Mouse (Mus musculus) hindbrain, postnatal 0 days (tissue): ENCODE data around the gene Vamp9. TPM values are rescaled to one million over a fixed set of nuclear protein-coding genes. Genes with fewer than 3 reads are reported as not detected.

Source experiments
- ATAC-seq: fragments of 200-750 bp; cut with Nextera tagmentation; 2 replicates; pipeline ENCODE4 v1.8.0; 2017; ENCODE audit warnings: mild to moderate bottlenecking, moderate TSS enrichment, moderate library complexity
- DNase-seq: peaks from one replicate; pipeline ENCODE4 v3.0.0-alpha.2; 2015; ENCODE audit warnings: low spot score
- H3K27ac ChIP-seq: fragments of 300-500 bp; sonication (generic); 2 replicates; pipeline ENCODE4 v1.5.1; 2014; ENCODE audit warnings: mild to moderate bottlenecking
- H3K27me3 ChIP-seq: fragments of 300-500 bp; sonication (generic); 2 replicates; pipeline ENCODE4 v1.6.1; 2014; ENCODE audit warnings: low read length, mixed read lengths; ENCODE audit not compliant: insufficient read depth
- H3K36me3 ChIP-seq: fragments of 300-500 bp; sonication (generic); 2 replicates; pipeline ENCODE4 v1.6.1; 2014; ENCODE audit warnings: low read length, mixed read lengths; ENCODE audit not compliant: insufficient read depth
- H3K4me1 ChIP-seq: fragments of 300-500 bp; sonication (generic); 2 replicates; pipeline ENCODE4 v1.6.1; 2014; ENCODE audit warnings: antibody characterized with exemption, low read length, mixed read lengths; ENCODE audit not compliant: insufficient read depth
- H3K4me2 ChIP-seq: fragments of 300-500 bp; sonication (generic); 2 replicates; pipeline ENCODE4 v1.6.1; 2014; ENCODE audit warnings: low read depth, mild to moderate bottlenecking, low read length, moderate library complexity, mixed read lengths
- H3K4me3 ChIP-seq: fragments of 300-500 bp; sonication (generic); 2 replicates; pipeline ENCODE4 v1.5.1; 2014; ENCODE audit warnings: low read length
- H3K9ac ChIP-seq: fragments of 300-500 bp; sonication (generic); replicated peaks from 2 replicates; pipeline ENCODE4 v1.6.1; 2014; ENCODE audit warnings: mild to moderate bottlenecking, low read length, moderate library complexity, mixed read lengths
- H3K9me3 ChIP-seq: fragments of 300-500 bp; sonication (generic); 2 replicates; pipeline ENCODE4 v1.6.1; 2016; ENCODE audit warnings: low read length, mixed read lengths
- CTCF ChIP-seq: IDR thresholded peaks from 2 replicates; pipeline ENCODE4 v1.5.1; 2016; ENCODE audit warnings: antibody characterized with exemption, control low read depth, low read depth
- WGBS: fragments of 180-500 bp; shearing (Covaris S2); extraction: QIAGEN DNeasy Blood & Tissue Kit; methylation state at CpG from one replicate; pipeline ENCODE4 v1.1.7; 2014; 5-methylcytosine and 5-hydroxymethylcytosine counted together
- polyA plus RNA-seq: library from polyadenylated mRNA; unstranded; fragments of >200 nt; fragmentation: Nextera tagmentation; extraction: Ambion mirVana; gene quantifications from 2 replicates; pipeline ENCODE4 v1.2.1, GENCODE M21; 2015
- total RNA-seq: library from RNA; depleted of rRNA; stranded (reverse); fragments of >200 nt; gene quantifications from 2 replicates; pipeline ENCODE4 v1.2.3, GENCODE M21; 2014

Vamp9 gene
- total and polyA plus RNA-seq, 2 experiments from 2014 or later, result 0.31 to 1.2 TPM

DNA sequence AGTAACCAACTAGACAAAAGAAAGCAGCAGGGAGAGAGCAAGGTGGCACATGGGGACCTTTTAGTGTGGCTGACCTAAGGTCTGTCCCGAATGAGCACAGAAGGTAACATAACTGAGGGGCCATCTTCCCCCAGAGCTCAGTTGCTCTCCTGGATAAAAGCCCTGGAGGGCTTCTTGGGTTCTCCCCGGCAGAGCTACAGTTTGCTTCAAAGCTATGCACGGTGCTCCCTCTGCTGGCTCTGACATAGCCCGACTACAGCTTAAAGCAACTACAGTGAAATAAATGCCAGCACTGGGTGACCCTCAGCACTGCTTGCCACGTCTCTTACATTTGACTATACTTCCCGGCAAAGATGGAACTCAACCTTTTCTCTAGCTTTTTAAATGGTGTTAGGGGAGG is 6.0 kb upstream of the Vamp9 start:
- ATAC-seq (peak; percentile 87), DNase-seq (peak; percentile 92)
- Histone ChIP-seq H3K4me1 (no peaks in the 10 kb centered on the region), H3K4me3 (no peak overlapping the region), H3K27ac (no peak overlapping the region), H3K9ac (no peak overlapping the region), H3K27me3 (0 out of 2 replicates have a peak, but pooled peaks cover 4% of the 10 kb centered on the region), H3K9me3 (no peaks in the 10 kb centered on the region), H3K36me3 (no peaks in the 10 kb centered on the region), H3K4me2 (no peak overlapping the region)
- 5% methylated on average over 6 of the region's 6 CpGs for WGBS
- TF ChIP-seq CTCF, result peak; percentile 87

DNA sequence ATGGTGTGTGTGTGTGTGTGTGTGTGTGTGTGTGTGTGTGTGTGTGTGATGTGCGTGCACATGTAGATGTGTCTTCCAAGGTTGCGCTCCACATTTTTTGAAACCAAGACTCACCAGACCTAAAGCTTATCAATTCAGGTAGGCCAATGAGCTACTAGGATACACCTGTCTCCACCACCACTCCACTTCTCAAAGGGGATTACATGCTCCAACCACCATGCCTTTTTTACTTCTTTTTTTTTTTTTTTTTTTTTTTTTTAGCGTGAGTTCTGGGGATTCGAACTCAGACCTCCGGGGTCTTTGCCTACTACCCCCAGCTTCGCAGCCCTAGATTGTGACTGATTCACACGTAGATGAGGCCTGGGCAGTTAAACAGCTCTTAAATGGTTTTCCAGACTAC is 323 bp upstream of the Vamp9 start:
- H3K36me3 ChIP-seq, result no peaks in the 10 kb centered on the region
- H3K27ac ChIP-seq, result peak overlapping the region; percentile 80
- WGBS, result 68% methylated on average over 7 of the region's 7 CpGs
- H3K27me3 ChIP-seq, result 0 out of 2 replicates have a peak, but pooled peaks cover 4% of the 10 kb centered on the region
- H3K4me1 ChIP-seq, result no peaks in the 10 kb centered on the region
- peak overlapping the region; percentile 52; the same call in 1 of the 2 replicates for H3K4me2 ChIP-seq
- no peak for TF ChIP-seq CTCF
- ATAC-seq, result no peak
- DNase-seq, result no peak
- H3K9me3 ChIP-seq, result no peaks in the 10 kb centered on the region
- H3K4me3 ChIP-seq, result peak overlapping the region; percentile 55
- no peak overlapping the region for H3K9ac ChIP-seq

DNA sequence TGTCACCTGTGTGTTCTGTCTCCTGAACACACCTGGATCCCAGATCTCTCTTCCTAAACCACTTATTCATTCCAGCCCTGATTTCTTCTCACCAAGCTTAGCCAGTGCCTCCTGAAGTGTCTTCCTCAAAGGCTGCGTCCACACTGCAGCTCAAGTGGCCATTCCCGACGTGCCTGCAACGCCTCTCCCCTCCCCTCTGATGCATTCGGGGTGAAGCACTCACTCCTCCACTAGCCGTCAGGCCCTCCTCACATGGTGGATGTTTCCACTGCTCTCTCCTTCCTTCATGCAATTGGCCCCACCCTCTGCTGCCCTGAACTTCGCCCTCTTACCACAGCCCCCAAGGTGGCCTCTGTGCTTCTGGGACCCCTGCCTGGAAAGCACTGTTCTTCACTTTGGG is 9.4 kb downstream of the Vamp9 start:
- Histone ChIP-seq H3K9ac (no peak overlapping the region), H3K9me3 (no peaks in the 10 kb centered on the region), H3K36me3 (no peaks in the 10 kb centered on the region), H3K4me3 (no peak overlapping the region), H3K27ac (no peak overlapping the region), H3K27me3 (no peaks in the 10 kb centered on the region), H3K4me2 (no peak overlapping the region), H3K4me1 (no peaks in the 10 kb centered on the region)
- 44% methylated on average over 7 of the region's 7 CpGs for WGBS
- TF ChIP-seq CTCF, result no peak
- no peak for DNase-seq
- no peak for ATAC-seq

- 66% methylated on average over 8 of the region's 8 CpGs for WGBS
- Histone ChIP-seq H3K9me3 (no peaks in the 10 kb centered on the region), H3K4me2 (no peak overlapping the region), H3K27ac (no peak overlapping the region), H3K27me3 (no peaks in the 10 kb centered on the region), H3K4me3 (no peak overlapping the region), H3K9ac (no peak overlapping the region), H3K4me1 (no peaks in the 10 kb centered on the region), H3K36me3 (no peaks in the 10 kb centered on the region)
- no peak for ATAC-seq
- DNase-seq, result no peak
- no peak for TF ChIP-seq CTCF
Observed at GRCm38 (mm10) chr5:99922033-99922432, 16.0 kb downstream of the Vamp9 start.

DNA sequence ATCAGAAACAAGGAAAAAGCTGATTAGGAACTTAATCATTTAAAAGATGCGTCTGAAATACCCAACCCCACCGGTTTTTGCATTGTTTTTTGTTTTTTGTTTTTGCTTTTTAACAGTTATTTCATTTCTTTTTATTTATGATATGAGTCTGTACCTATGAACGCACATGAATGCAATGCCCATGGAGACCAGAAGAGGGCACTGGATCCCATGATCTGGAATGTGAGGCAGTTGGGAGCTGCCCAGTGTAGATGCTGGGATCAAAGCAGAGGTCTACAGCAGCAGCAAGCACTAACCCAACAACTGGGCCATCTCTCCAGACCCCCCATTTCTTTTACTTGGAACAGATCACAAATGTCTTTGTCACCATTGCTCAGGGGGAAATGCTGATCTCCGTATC is 21.9 kb downstream of the Vamp9 start:
- Histone ChIP-seq H3K36me3 (no peaks in the 10 kb centered on the region), H3K4me1 (no peaks in the 10 kb centered on the region), H3K9me3 (no peaks in the 10 kb centered on the region), H3K27ac (no peak overlapping the region), H3K9ac (no peak overlapping the region), H3K4me3 (no peak overlapping the region), H3K4me2 (no peak overlapping the region), H3K27me3 (no peaks in the 10 kb centered on the region)
- WGBS, result 54% methylated on average over 4 of the region's 4 CpGs
- peak; percentile 57 for TF ChIP-seq CTCF
- peak; percentile 30 for DNase-seq
- no peak for ATAC-seq

GRCm38 (mm10) chr5:99931910-99932309 is 25.9 kb downstream of the Vamp9 start:
- no peak for ATAC-seq
- DNase-seq, result no peak
- H3K36me3 ChIP-seq, result no peaks in the 10 kb centered on the region
- no peak overlapping the region for H3K4me3 ChIP-seq
- H3K4me2 ChIP-seq, result no peak overlapping the region
- no peak for TF ChIP-seq CTCF
- H3K9ac ChIP-seq, result no peak overlapping the region
- no peaks in the 10 kb centered on the region for H3K9me3 ChIP-seq
- H3K27me3 ChIP-seq, result no peaks in the 10 kb centered on the region
- H3K4me1 ChIP-seq, result no peaks in the 10 kb centered on the region
- no peak overlapping the region for H3K27ac ChIP-seq
- 85% methylated on average over 6 of the region's 6 CpGs for WGBS

DNA sequence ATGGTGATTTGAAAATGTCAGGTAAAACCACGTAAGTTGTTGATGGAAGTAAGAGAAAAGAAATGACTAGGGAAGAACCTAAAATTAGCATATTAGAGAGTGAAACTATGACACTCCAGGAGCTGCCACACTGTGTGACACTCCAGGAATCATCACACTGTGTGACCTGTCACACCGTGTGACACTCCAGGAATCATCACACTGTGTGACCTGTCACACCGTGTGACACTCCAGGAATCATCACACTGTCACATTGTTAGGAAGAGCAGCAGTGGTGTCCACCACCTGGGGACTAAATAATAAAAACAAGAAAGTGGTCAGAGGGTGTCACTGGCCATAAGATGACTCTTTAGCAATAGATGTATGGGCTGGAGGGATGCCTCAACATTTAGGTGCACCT is 33.4 kb downstream of the Vamp9 start:
- 0 out of 2 replicates have a peak, but pooled peaks have one; percentile 40 for ATAC-seq

More for the DNA sequence above, 33.4 kb downstream of the Vamp9 start:
- no peak overlapping the region for H3K4me3 ChIP-seq
- no peaks in the 10 kb centered on the region for H3K9me3 ChIP-seq
- H3K9ac ChIP-seq, result no peak overlapping the region
- no peaks in the 10 kb centered on the region for H3K27me3 ChIP-seq
- no peak overlapping the region for H3K4me2 ChIP-seq
- no peak for DNase-seq
- H3K4me1 ChIP-seq, result no peaks in the 10 kb centered on the region
- no peak for TF ChIP-seq CTCF
- H3K36me3 ChIP-seq, result no peaks in the 10 kb centered on the region
- WGBS, result 55% methylated on average over 3 of the region's 3 CpGs
- H3K27ac ChIP-seq, result no peak overlapping the region
